Mouse (Mus musculus) activated CD4-positive, CD25-positive, alpha-beta regulatory T cell, adult 4 months (primary cell): ENCODE measurements at regions not wholly inside any gene's neighbourhood (a gene's known extent, or its start where the extent isn't known, plus 50 kb on each side); places are given as distances from the start of the nearest gene placed in this dataset.

Experiments
- ATAC-seq: one replicate; pipeline ENCODE4 v1.8.0; 2017

DNA sequence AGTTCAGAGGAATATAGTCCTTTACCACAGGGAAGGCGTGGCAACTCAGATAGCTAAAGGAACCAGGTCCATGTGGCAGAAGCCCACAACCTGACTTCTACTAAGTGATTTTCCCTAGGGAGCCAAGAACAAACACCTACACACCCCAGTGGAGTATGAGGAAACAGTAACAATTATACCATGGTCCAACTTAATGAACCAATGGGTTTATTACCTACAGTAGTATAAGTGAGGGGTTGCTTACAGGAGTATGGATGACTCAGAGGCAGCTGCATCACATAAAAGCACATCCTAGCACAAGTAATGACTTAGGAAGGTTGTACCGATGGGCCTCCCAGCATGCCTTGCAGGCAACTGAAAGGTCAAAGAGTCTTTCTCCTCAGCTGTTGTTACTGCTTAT lies 98.7 kb upstream of the Cul1 start:
- ATAC-seq = no peak

DNA sequence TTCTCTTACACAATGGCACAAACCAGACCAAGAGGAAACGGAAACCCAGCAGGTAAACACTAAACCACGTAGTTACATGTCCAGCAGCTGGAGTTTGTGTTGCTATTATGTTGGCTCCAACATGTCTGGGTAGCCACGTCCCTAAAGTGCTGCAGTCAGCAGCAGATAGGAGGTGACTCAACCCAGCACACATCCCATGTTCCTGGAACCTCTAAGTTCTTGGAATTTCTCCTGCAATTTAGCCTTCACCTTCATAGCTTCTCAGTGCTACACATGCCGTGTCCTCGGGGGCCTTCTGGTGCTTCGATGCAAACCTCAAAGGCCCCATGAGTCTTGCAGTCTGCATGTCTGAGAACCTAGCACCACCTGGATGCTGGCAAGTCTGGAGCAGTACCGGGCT lies 97.7 kb upstream of the Cul1 start:
- no peak for ATAC-seq

DNA sequence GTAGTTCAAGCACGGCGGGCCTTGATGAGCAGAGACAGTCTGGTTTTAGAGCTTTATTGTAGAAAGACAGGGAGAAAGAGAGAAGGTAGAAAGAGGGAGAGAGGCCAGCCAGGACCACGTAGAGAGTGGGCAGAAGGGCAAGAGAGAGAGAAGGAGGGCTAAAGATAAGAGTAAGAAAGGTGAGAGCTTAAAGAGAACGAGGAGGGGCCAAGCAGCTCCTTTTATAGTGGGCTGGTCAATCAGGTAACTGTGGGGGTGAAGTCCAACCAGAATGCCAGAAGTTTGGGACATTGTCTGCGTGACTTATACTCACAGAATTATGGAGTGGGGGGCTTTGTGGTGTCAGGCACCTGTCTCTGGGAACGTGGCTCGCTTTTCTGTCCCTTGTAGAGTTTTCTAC lies 96.7 kb upstream of the Cul1 start:
- ATAC-seq = no peak

DNA sequence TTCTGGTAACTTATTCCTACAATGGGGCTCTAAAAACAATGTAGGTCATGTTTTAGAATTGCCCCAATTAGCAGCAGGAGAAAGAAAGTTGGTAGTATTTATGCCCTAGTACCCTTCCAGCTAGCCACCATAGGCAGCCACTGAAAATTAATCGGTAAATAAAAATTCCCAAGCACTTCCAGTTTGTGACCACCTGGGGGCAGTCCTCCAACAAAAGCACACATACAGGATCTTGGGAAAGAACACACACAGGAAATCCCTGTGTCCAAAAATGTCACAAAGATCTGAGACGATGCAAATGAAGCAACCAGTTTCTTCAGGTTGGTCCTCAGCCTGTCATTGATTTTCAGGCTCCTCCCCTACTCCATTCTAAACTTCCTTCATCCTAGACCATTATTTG lies 94.5 kb upstream of the Cul1 start:
- ATAC-seq = peak; percentile 23

DNA sequence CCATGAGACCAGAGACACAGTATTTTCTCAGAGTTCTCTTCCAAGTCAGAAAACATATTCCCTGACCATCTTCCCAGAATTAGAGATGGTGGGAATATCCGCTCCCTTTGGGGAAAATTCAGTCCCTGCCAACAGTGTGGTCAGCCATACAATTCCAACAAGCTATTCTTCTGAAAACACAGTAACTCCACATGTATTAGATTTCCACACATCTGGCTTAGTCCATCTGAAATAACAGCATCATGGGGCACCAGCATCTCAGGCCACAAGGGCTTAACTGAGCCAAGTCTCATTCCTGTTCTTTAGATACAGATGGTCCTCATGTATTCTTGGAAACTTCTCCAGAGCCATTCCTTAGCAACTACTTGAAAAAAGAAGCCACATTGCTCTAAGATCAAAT lies 89.2 kb upstream of the Cul1 start:
- ATAC-seq = no peak

DNA sequence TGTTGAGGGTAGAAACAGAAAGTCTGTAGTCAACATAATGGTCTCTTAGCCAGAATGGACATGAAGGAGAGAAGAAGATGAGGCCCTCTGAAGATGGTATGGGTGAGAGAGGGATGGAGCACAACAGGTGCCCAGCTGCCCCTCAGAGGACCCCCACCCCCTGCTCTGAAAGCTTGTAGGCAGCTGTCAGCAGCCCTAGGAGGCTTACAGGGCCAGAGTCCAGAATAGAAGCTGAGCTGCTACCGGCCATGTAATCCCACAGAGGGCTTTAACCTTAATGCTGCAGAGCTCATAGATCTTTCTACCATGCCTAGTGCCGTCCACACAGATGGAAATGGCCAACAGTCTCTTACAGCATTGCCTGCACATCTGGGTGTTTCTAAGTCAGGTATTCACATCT lies 88.6 kb upstream of the Cul1 start:
- no peak for ATAC-seq

DNA sequence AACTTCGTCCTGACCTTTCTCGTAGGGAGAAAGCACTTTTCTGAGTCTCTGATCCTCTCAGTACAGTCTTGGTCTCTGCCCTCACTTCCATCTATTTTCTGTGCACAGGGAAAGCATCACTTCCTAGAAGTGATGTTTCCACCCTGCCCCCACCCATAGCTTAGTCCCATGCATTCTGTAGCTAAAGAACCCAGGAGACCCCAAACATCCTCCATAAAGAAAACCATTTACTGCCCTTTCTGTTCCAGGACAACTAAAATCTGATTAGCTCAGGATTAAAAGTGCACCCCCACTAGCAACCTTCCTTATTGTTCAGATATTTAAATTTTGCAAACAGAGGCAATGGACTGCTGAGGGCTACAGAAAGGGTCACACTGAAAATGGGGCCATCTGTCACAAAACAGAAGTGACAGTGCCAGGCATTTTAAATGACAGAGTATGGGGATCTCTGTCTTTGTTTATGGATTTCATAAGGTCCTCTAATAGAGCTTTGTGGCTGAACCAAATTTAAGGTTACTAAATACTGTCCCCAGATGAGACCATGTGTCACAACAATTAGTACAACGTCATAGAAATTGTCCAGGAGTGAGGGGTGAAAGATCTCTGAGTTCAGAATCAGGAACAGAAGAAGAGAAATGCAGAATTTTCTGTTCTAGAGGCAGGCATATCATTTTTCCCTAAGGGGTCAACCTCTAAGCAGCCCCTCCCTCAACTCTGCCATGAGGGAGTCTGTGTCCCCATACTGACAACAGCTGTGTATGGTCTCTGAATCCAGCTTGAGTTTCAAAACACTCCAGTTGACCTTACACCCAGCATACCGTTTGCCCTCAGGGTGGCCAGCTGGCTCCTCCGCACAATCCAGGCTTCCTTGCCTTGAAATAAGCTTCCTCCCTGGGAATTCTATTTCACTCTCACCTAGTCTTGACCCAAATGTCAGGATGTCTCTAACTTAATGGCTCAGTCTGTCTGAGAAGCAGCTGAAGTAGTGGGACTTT lies 87.2 kb upstream of the Cul1 start:
- no peak for ATAC-seq

DNA sequence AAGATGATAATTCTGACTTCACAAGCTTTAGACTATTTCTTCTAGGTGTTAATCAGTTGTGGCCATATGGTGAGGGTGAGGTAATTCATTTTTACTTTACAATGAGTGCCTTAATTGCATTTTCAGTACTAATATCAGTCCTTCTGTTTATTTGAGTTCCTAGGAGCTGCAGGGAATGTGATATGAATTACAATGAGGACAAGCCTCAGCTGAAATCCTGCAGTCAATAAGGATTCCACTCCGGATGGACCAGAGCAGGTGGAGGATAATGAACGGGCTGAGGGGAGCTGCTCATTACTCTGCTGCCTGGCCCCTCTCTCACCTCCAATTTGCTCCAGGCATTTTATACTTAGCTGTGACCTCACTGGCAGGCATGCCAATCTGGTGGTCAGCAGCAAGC lies 85.7 kb upstream of the Cul1 start:
- ATAC-seq = no peak

DNA sequence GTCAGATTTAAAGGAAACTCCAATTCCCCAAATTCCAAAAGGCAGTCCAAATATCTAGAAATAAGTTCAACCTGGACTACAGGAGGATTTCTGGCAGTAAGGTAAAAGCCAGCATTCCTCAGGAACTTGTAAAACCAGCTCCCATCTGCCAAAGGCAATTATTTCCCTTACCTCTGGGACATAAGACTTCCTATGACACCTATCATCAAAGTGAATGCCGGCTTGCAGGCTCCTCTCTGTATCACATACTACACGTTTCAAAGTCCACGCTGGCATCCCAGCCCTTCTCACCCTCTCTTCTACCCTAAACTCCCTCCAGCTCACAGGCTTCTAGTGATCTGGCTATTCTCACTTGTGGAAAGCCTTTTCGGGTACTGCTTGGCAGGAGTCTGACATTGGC lies 77.5 kb upstream of the Cul1 start:
- no peak for ATAC-seq

DNA sequence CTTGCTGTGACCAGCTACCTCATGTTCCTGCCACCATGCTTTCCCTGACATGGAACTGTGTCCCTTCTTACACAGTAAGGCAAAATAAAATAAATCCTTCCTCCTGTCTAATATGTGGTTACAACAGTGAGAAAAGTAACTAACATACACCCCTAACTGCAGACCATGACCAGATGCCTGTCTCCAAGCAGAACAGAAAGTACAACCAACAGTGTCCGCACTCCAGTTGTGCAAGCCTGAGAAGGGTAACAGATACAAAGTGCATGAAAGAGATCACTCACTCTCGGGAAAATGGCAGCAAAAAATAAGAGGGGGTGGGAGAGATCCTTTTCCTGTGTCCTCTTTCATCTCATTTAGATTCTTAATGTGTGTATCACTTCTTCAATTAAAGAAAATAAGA lies 71.7 kb upstream of the Cul1 start:
- no peak for ATAC-seq

DNA sequence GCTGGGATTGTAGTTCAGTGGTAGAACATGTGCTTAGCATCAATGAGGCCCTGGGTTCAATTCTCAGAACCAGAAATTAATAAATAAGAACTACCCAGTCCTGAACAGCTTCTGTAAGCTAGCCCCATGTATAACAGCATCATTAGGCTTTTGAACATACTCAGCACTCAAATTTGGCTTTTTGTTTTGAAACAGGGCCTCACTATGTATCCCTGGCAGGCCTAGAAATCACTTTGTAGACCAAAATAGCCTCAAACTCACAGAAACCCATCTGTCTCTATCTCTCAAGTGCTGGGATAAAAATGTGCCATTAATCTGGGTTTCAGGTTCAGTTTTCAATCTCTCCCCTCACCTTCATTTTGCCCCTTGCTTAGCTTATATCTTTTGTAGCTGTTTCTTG lies 66.6 kb upstream of the Cul1 start:
- ATAC-seq = no peak

DNA sequence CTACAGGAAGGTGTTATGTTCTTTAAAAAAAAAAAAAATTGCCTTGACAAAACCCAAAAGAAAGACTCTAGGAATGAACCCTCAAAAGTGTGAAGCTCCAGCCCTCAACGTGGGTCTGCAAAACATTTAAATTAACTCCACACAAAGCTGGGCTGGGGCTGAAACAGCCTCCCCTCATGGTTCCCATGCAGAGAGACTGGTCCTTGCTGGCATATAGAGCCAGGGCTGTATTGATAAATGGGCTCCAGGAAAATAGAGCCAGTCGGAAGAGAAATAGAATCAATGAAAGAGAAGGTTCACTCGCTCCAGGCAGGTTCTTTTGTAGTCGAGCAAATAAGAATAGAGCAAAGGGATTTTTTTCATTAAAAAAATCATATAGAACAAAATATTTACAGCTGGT lies 63.3 kb upstream of the Cul1 start:
- ATAC-seq = no peak

DNA sequence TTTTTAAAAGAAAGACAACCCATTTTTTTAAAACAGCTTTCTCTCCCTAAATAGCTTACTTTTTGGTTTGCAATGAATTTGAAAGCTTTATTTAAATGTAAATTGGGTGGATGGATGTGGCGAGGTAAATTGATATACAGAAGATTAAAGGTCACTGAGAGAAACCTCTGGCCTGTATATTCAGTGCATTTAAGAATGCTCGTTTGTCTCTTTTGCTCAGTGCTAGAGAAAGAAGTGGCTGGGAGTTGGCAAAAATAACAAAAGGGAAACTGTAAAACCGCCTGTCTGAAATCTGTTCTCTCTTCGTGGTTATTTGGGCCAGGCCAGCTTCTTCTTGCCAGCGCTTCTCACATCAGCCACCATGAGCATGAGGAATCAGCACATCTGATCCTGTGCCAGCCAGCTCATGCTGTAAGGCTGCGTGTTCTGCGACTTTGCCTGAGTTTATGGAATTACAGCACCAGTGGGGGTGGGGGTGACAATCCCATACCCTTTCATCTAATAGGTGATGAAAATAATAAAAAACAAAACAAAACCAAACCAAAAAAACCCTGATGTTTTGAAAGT lies 62.7 kb upstream of the Cul1 start:
- no peak for ATAC-seq

DNA sequence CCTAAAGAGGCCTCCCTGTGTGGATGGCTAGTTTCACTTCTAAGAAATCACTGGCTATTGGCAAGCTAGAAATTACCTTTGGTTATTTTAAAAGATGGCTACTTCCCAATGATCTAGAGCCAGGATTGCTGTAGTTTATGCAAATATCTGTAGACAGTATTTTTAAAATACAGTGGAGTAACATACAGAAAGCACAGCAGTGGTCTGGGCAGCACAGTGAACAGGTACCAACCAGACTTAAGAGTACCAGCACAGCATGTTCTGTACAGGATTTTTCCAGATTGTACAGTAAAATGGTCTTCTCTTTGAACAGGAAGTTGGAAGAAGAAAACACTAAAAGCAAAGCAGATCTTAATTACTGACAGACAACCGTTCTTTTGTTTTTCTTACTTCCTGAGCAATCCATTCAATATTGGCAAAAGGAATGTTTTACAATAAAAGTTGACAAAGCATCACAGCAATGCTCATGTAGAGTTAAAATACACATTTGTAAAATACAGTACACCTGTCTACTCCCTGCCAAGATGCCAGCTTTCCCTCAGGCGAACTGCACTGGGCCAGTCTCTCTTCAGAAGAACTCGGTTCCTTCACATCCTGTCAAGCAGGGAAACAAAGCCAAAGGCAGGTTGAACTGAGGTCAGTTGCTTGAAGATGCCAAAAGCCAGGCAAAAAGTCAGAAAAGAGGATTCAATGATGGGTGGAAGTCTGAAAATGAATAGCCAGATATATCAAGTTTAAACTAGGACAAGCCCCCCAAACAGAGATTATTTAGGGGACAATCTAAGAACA lies 62.0 kb upstream of the Cul1 start:
- ATAC-seq = no peak

DNA sequence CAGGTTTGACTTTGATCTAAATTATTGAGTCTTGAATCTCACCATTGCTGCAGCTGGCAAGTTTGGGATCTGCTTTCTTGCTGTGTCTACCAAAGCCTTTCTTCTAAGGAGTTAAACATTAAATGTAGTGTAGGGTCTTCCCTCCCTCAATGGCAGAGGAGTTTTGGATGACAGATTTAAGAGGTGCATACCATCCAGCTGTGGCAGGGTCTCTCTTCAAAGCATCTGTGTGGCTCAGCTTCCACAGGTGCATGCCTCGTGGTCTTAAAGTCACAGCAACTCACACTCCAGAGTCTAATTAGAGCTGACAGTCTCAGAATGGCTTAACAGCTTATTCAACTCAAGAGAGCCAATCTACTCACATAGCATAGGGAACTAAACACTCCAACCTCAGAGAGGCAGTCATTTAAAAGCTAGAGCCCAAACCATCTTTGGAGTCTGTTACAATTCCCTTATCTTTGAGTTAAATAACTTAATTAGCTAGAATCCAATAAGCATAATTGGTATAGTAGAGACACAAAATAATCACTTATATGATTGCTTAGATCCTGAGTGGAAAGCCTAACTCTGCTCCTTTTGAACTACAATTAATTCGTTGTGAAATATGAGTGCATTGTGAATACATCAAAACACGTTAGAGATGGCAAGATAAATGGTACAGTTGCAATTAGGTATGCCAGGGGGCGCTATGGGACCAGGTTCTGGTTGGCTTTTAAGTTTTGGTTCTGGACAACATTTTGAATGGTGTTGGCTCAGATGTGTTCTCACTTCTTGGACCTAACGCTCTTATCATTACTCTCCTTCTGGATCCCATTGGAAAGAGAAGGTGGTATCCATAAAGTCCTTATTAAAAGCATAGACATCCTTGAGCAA lies 57.5 kb upstream of the Cul1 start:
- ATAC-seq = peak; percentile 65
